Mouse (Mus musculus): ENCODE data around the gene Gsk3a. TPM values are rescaled to one million over a fixed set of nuclear protein-coding genes. Genes with fewer than 3 reads are reported as not detected.

Gsk3a gene
- polyA plus RNA-seq, 1 experiment from 2014 or later: 14.3 TPM

- Histone ChIP-seq H3K4me3 (ENCODE audit: low read depth, low read length) (no peak overlapping the region), H3K36me3 (ENCODE audit: control insufficient read depth, insufficient read depth, low read length) (no peaks in the 10 kb centered on the region), H3K9me3 (ENCODE audit: control insufficient read depth, low read length) (no peaks in the 10 kb centered on the region), H3K4me1 (ENCODE audit: control insufficient read depth, insufficient read depth, low read length) (no peaks in the 10 kb centered on the region), H3K27ac (replicated peaks; ENCODE audit: low read depth, low read length) (no peak overlapping the region), H3K9ac (ENCODE audit: low read depth, low read length) (no peak overlapping the region), H3K27me3 (replicated peaks; ENCODE audit: control insufficient read depth, insufficient read depth, low read length) (no peaks in the 10 kb centered on the region), H3K4me2 (ENCODE audit: low read depth, low read length) (no peak overlapping the region)
- WGBS: 85% methylated on average over 11 of the region's 11 CpGs
- no peak for ATAC-seq (ENCODE audit: low read depth)
- DNase-seq (ENCODE audit: low spot score): no peak
Observed at GRCm38 (mm10) chr7:25190806-25191205, 46.8 kb downstream of the Gsk3a start.

- no peaks in the 10 kb centered on the region for H3K4me1 ChIP-seq (ENCODE audit: control insufficient read depth, insufficient read depth, low read length)
- H3K4me2 ChIP-seq (ENCODE audit: low read depth, low read length): no peak overlapping the region
- H3K9me3 ChIP-seq (ENCODE audit: control insufficient read depth, low read length): no peaks in the 10 kb centered on the region
- H3K27ac ChIP-seq (replicated peaks; ENCODE audit: low read depth, low read length): no peak overlapping the region
- ATAC-seq (ENCODE audit: low read depth): peak; percentile 82; the same call in 1 of the 2 replicates
- H3K36me3 ChIP-seq (ENCODE audit: control insufficient read depth, insufficient read depth, low read length): no peaks in the 10 kb centered on the region
- peak; percentile 87 for DNase-seq (ENCODE audit: low spot score)
- no peak overlapping the region for H3K4me3 ChIP-seq (ENCODE audit: low read depth, low read length)
- WGBS: 22% methylated on average over 21 of the region's 21 CpGs
- no peak overlapping the region for H3K9ac ChIP-seq (ENCODE audit: low read depth, low read length)
- peaks cover 13% of the 10 kb centered on the region for H3K27me3 ChIP-seq (replicated peaks; ENCODE audit: control insufficient read depth, insufficient read depth, low read length)
Observed at GRCm38 (mm10) chr7:25187662-25188650, 49.7 kb downstream of the Gsk3a start.

DNA sequence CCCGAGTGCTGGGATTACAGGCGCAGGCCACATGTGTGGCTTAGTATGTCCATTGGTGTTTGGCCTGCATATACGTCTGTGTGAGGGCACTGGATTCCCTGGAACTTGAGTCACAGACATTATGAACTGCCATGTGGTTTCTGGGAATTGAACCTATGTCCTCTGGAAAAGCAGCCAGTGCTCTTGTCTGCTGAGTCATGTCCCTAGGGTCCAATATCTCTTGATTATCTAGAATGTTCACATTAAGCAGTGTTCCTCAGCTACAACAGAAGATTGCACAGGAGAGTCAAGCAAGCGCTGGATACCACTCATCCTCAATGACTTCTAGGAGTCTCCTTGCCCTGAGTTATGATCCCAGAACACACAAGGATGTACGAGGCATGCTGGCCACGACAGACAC, 53.6 kb downstream of the Gsk3a start:
- Histone ChIP-seq H3K4me1 (ENCODE audit: control insufficient read depth, insufficient read depth, low read length) (no peaks in the 10 kb centered on the region), H3K9ac (ENCODE audit: low read depth, low read length) (no peak overlapping the region), H3K9me3 (ENCODE audit: control insufficient read depth, low read length) (no peaks in the 10 kb centered on the region), H3K27ac (replicated peaks; ENCODE audit: low read depth, low read length) (no peak overlapping the region), H3K4me2 (ENCODE audit: low read depth, low read length) (no peak overlapping the region), H3K27me3 (replicated peaks; ENCODE audit: control insufficient read depth, insufficient read depth, low read length) (peaks cover 50% of the 10 kb centered on the region), H3K4me3 (ENCODE audit: low read depth, low read length) (no peak overlapping the region), H3K36me3 (ENCODE audit: control insufficient read depth, insufficient read depth, low read length) (no peaks in the 10 kb centered on the region)
- DNase-seq (ENCODE audit: low spot score) (no peak), ATAC-seq (ENCODE audit: low read depth) (no peak)
- 82% methylated on average over 6 of the region's 6 CpGs for WGBS

GRCm38 (mm10) chr7:25181814-25182213, 55.8 kb downstream of the Gsk3a start:
- peaks cover 73% of the 10 kb centered on the region for H3K27me3 ChIP-seq (replicated peaks; ENCODE audit: control insufficient read depth, insufficient read depth, low read length)
- peak overlapping the region; percentile 7; the same call in 1 of the 2 replicates for H3K4me3 ChIP-seq (ENCODE audit: low read depth, low read length)
- ATAC-seq (ENCODE audit: low read depth): no peak
- no peaks in the 10 kb centered on the region for H3K36me3 ChIP-seq (ENCODE audit: control insufficient read depth, insufficient read depth, low read length)
- peaks cover 5% of the 10 kb centered on the region; the same call in 1 of the 2 replicates for H3K4me1 ChIP-seq (ENCODE audit: control insufficient read depth, insufficient read depth, low read length)
- no peak overlapping the region for H3K4me2 ChIP-seq (ENCODE audit: low read depth, low read length)
- no peaks in the 10 kb centered on the region for H3K9me3 ChIP-seq (ENCODE audit: control insufficient read depth, low read length)
- H3K27ac ChIP-seq (replicated peaks; ENCODE audit: low read depth, low read length): no peak overlapping the region
- WGBS: 2% methylated on average over 21 of the region's 21 CpGs
- peak; percentile 9 for DNase-seq (ENCODE audit: low spot score)
- no peak overlapping the region for H3K9ac ChIP-seq (ENCODE audit: low read depth, low read length)

- DNase-seq (ENCODE audit: low spot score) (no peak), ATAC-seq (ENCODE audit: low read depth) (no peak)
- Histone ChIP-seq H3K4me2 (ENCODE audit: low read depth, low read length) (no peak overlapping the region), H3K9ac (ENCODE audit: low read depth, low read length) (no peak overlapping the region), H3K4me1 (ENCODE audit: control insufficient read depth, insufficient read depth, low read length) (peaks cover 5% of the 10 kb centered on the region; the same call in 1 of the 2 replicates), H3K36me3 (ENCODE audit: control insufficient read depth, insufficient read depth, low read length) (no peaks in the 10 kb centered on the region), H3K9me3 (ENCODE audit: control insufficient read depth, low read length) (no peaks in the 10 kb centered on the region), H3K4me3 (ENCODE audit: low read depth, low read length) (peak overlapping the region; percentile 7; the same call in 1 of the 2 replicates), H3K27me3 (replicated peaks; ENCODE audit: control insufficient read depth, insufficient read depth, low read length) (peaks cover 77% of the 10 kb centered on the region), H3K27ac (replicated peaks; ENCODE audit: low read depth, low read length) (no peak overlapping the region)
- under 1% methylated on average over 13 of the region's 15 CpGs for WGBS
Observed at GRCm38 (mm10) chr7:25181331-25181790, 56.3 kb downstream of the Gsk3a start.

- no peak for ATAC-seq (ENCODE audit: low read depth)
- H3K27ac ChIP-seq (replicated peaks; ENCODE audit: low read depth, low read length): no peak overlapping the region
Observed at GRCm38 (mm10) chr7:25180512-25180911, 57.1 kb downstream of the Gsk3a start.

GRCm38 (mm10) chr7:25179606-25180161, 58.0 kb downstream of the Gsk3a start, which contains the start of gene Pou2f2:
Gene Pou2f2 (minus strand): TSS chr7:25179726.
- H3K9me3 ChIP-seq (ENCODE audit: control insufficient read depth, low read length): no peaks in the 10 kb centered on the region
- peak within 1 kb of the TSS; percentile 87 for H3K4me2 ChIP-seq (ENCODE audit: low read depth, low read length)
- DNase-seq (ENCODE audit: low spot score) (peak; percentile 89), ATAC-seq (ENCODE audit: low read depth) (peak; percentile 95)
- H3K4me3 ChIP-seq (ENCODE audit: low read depth, low read length): peak within 1 kb of the TSS; percentile 49
- H3K27me3 ChIP-seq (replicated peaks; ENCODE audit: control insufficient read depth, insufficient read depth, low read length): peaks cover 84% of the 10 kb centered on the region
- WGBS: under 1% methylated on average over 23 of the region's 56 CpGs
- H3K36me3 ChIP-seq (ENCODE audit: control insufficient read depth, insufficient read depth, low read length): no peaks in the 10 kb centered on the region
- peak within 1 kb of the TSS; percentile 56 for H3K9ac ChIP-seq (ENCODE audit: low read depth, low read length)
- no peak within 1 kb of the TSS for H3K27ac ChIP-seq (replicated peaks; ENCODE audit: low read depth, low read length)
- peaks cover 5% of the 10 kb centered on the region; the same call in 1 of the 2 replicates for H3K4me1 ChIP-seq (ENCODE audit: control insufficient read depth, insufficient read depth, low read length)

More at GRCm38 (mm10) chr7:25180512-25180911, 57.1 kb downstream of the Gsk3a start:
- Histone ChIP-seq H3K9me3 (ENCODE audit: control insufficient read depth, low read length) (no peaks in the 10 kb centered on the region), H3K9ac (ENCODE audit: low read depth, low read length) (no peak overlapping the region), H3K4me2 (ENCODE audit: low read depth, low read length) (no peak overlapping the region), H3K4me1 (ENCODE audit: control insufficient read depth, insufficient read depth, low read length) (peaks cover 5% of the 10 kb centered on the region; the same call in 1 of the 2 replicates), H3K4me3 (ENCODE audit: low read depth, low read length) (no peak overlapping the region), H3K27me3 (replicated peaks; ENCODE audit: control insufficient read depth, insufficient read depth, low read length) (peaks cover 82% of the 10 kb centered on the region), H3K36me3 (ENCODE audit: control insufficient read depth, insufficient read depth, low read length) (no peaks in the 10 kb centered on the region)
- DNase-seq (ENCODE audit: low spot score): no peak
- WGBS: 3% methylated on average over 6 of the region's 6 CpGs

DNA sequence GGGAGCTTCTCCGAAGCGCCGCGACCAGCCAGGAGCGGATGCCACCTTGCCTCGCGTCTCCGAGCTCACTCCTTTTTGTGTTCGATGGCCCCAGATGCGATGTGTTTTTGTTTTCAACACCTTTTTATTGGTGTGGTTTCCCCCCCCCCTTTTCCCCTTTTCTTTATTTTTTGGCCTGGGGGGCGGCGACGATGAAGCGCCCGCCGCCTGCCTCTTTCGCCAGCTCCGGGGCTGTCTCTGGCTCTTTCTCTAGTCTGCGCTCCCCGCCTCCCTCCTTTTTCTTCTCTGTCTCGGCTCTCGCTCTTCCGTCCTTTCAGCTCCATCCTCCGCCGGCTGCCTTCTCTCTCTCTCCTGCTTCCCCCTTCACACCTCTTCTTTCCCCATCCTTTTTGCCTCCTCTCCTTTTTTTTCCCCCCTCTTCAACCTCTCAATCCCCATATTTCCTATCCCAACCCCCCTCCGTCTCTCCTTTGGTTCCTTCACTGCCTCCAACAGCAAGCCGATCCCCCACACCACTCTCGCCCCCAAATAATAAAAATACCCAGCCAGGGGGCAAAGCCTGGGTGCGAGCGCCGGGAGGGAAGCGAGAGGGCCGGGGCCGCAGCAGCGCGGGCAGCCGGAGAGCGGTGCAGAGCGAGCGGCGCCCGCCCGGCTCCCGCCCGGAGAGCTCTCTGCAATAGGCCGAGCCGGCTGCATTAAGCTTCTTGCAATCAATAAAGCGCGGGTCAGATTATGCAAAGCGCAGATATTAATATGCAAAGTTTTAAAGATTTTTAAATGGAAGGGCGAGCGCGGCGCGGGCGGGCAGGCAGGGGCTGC, 58.7 kb downstream of the Gsk3a start:
- Histone ChIP-seq H3K9ac (ENCODE audit: low read depth, low read length) (peak overlapping the region; percentile 56), H3K9me3 (ENCODE audit: control insufficient read depth, low read length) (no peaks in the 10 kb centered on the region), H3K4me2 (ENCODE audit: low read depth, low read length) (peak overlapping the region; percentile 87), H3K4me1 (ENCODE audit: control insufficient read depth, insufficient read depth, low read length) (peaks cover 5% of the 10 kb centered on the region; the same call in 1 of the 2 replicates), H3K36me3 (ENCODE audit: control insufficient read depth, insufficient read depth, low read length) (no peaks in the 10 kb centered on the region), H3K27ac (replicated peaks; ENCODE audit: low read depth, low read length) (no peak overlapping the region), H3K4me3 (ENCODE audit: low read depth, low read length) (peak overlapping the region; percentile 49), H3K27me3 (replicated peaks; ENCODE audit: control insufficient read depth, insufficient read depth, low read length) (peaks cover 80% of the 10 kb centered on the region)
- DNase-seq (ENCODE audit: low spot score) (no peak), ATAC-seq (ENCODE audit: low read depth) (peak; percentile 78)
- WGBS: 2% methylated on average over 52 of the region's 56 CpGs

Measured in embryonic facial prominence, embryonic 14.5 days (tissue).